Mouse (Mus musculus) 3T3-L1 (cell line): Measurements from ENCODE around the gene Kcnj4.

Experiments
- DNase-seq: peaks from one replicate; pipeline ENCODE4 v3.0.0-alpha.2; 2015; ENCODE audit warnings: low read depth, low spot score

Gene Kcnj4

GRCm38 (mm10) chr15:79455106-79455810 lies 49.8 kb downstream of the Kcnj4 start, which contains the start of gene Csnk1e:
TSS of gene Csnk1e (minus strand) at chr15:79455566.
- DNase-seq: peak; percentile 51

- no peak for DNase-seq
These were observed 51.2 kb downstream of the Kcnj4 start for GRCm38 (mm10) chr15:79453831-79454230.

- no peak for DNase-seq
These were observed 57.0 kb downstream of the Kcnj4 start for GRCm38 (mm10) chr15:79448041-79448440.

- DNase-seq: no peak
These were observed 59.0 kb downstream of the Kcnj4 start for GRCm38 (mm10) chr15:79445786-79446654.

- no peak for DNase-seq
These were observed 61.1 kb downstream of the Kcnj4 start for GRCm38 (mm10) chr15:79443856-79444410.

GRCm38 (mm10) chr15:79442961-79443518 lies 62.0 kb downstream of the Kcnj4 start:
- DNase-seq: no peak

GRCm38 (mm10) chr15:79442257-79442611 lies 62.8 kb downstream of the Kcnj4 start:
- no peak for DNase-seq

- DNase-seq: peak; percentile 54
These were observed 63.4 kb downstream of the Kcnj4 start for GRCm38 (mm10) chr15:79441331-79442256.

GRCm38 (mm10) chr15:79440651-79441330 lies 64.2 kb downstream of the Kcnj4 start:
- DNase-seq: peak; percentile 46

GRCm38 (mm10) chr15:79440223-79440622 lies 64.8 kb downstream of the Kcnj4 start:
- no peak for DNase-seq

GRCm38 (mm10) chr15:79439386-79439785 lies 65.7 kb downstream of the Kcnj4 start:
- no peak for DNase-seq

- no peak for DNase-seq
These were observed 66.2 kb downstream of the Kcnj4 start for GRCm38 (mm10) chr15:79438816-79439215.

- peak; percentile 47 for DNase-seq
These were observed 66.7 kb downstream of the Kcnj4 start for GRCm38 (mm10) chr15:79438209-79438810.

GRCm38 (mm10) chr15:79437541-79438208 lies 67.4 kb downstream of the Kcnj4 start:
- DNase-seq: no peak

GRCm38 (mm10) chr15:79436481-79436921 lies 68.5 kb downstream of the Kcnj4 start:
- no peak for DNase-seq

GRCm38 (mm10) chr15:79435191-79435671 lies 69.8 kb downstream of the Kcnj4 start:
- peak; percentile 46 for DNase-seq
